Mouse (Mus musculus) monocyte, adult 2 months (primary cell): ENCODE data around the gene Vamp5.
A peak's percentile ranks its signal among the peaks of the same experiment; 100 is the strongest.

ENCODE experiments used
- DNase-seq, 2 experiments: peaks; one replicate each; pipeline ENCODE4 v3.0.0; 2022; ENCODE audit warnings: low spot score in 2 of 2, low read depth in 1 of 2

Vamp5 gene

DNA sequence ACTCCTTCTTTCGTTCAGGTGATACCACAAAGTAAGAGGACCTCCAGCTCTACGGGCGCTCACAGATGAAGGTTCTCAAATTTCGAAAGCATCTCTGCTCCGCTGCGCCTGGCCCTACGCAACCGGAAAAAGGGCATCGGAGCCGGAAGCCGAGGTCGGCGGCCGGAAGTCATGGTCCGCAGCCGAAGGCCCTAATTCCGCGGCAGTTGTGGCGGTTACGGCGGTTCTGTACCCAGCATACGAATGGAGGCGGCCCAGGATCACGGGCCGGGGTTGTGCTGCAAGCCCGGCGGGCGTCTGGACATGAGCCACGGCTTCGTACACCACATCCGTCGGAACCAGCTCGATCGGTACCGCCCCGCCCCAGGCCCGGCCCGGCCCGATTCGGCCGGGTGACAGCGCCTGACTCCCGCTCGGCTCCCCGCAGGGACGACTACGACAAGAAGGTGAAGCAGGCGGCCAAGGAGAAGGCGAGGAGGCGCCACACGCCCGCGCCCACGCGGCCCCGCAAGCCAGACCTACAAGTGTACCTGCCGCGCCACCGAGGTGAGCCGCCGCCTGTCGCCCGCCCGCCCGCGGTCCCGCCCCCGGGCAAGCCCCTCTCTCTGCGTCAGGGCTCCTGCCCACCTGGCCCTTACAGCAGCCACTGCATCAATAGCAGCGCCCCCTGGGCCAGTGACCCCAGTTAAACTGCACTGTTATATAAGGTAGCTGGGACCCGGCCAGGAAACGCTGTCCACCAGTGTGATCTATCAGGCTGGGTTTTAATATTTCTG lies 32.9 kb downstream of the Vamp5 start, which contains the start of gene 0610030E20Rik:
0610030E20Rik (plus strand) TSS at position 152 of the 776 bp plus-strand sequence.
- peak in 1 of 2 experiments; percentile 52 for DNase-seq

DNA sequence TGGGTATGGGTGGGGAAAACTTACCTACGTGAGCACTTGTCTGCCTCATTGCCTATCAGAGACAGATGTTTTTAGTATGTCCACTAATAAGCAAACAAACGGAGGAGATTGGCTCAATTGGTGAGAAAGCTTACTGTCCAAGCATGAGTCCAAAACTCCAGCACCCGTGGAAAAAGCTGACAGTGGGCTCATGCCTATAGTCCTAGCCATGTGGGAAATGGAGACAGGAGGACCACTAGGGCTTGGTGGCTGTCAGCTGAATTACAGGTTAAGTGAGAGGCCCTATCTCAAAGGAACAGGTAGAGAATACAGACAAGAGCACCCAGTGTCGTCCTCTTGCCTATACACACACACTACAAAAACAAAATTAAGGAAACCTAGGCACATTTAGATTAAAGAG lies 34.0 kb downstream of the Vamp5 start:
- DNase-seq, result no peak

DNA sequence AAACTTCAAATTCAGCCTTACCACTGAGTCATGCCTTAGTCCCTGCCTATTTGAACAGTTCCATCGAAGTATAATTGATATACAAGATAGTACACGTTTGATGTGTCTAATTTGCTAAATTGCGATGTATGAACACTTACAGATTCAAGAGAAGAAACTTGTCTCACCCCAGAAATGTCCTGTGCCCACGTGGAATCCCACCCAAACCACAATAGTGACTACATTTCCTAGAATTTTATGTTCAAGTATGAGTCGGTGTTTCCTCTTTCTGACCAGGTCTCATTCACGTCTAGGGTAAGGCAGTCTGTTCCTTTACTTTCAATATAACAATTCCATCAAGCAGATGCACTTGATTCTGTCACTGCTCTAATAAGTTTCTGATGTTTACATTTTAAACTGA lies 34.6 kb downstream of the Vamp5 start:
- DNase-seq, result no peak

- peak; percentile 72 to 77 for DNase-seq
Measured at GRCm38 (mm10) chr6:72345074-72345567, 35.1 kb downstream of the Vamp5 start, which contains the start of gene Usp39. Gene Usp39 (minus strand): TSS chr6:72345184.

- DNase-seq, result no peak
Measured at GRCm38 (mm10) chr6:72344396-72345073, 35.7 kb downstream of the Vamp5 start.

DNA sequence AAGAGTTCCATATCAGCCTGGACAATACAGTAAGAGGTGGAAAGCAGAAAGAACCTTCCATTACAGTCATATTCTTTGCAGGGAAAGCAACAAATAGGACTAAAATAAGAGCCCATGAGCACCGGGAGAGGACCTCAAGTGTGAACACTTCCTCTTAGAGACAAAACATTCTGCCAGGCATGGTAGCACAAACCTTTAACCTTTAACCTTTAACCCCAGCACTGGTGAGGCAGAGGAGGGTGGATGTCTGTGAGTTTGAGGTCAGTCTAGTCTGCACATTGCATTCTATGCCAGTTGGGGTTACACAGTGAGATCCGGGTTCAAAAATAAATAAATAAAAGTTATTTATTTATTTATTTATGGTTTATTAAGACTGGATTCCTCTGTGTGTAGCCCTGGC lies 39.8 kb downstream of the Vamp5 start:
- DNase-seq, result no peak

DNA sequence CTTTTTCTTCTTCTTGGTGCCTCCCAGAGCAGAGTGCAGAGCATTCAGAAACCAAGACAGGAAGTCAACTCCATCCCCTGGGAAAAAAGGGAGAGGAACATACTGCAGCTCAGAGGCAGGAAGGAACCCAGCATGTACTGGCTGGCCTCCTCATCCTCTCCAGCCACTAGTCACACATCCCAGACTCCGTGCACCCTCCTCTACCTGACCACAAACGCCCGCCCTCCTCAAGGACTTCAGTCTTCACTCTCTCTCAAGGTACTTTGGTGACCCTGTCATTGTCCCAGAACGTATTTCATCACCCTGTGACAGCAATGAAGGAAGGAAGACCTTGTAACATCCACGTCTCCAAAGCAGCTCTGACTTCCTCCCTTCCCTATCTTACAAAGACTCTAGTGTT lies 47.2 kb downstream of the Vamp5 start:
- DNase-seq, result no peak

DNA sequence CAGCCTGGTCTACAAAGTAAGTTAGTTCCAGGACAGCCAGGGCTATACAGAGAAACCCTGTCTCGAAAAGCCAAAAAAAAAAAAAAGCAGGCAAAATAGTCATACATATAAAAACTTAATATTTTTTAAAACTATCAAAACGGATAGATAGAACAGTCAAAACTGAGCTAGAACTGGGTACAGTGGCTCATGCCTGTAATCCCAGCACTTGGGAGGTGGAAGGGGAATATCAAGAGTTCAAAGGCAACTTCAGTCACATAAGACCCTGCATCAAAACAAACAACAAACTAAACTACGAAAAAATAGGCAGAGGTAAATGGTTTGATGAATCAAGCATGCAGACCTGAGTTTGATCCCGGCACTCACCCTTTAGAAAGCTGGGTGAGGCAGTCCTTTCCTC lies 50.1 kb downstream of the Vamp5 start:
- DNase-seq, result no peak

- DNase-seq, result no peak
Measured at GRCm38 (mm10) chr6:72329019-72329418, 51.2 kb downstream of the Vamp5 start.

- no peak for DNase-seq
Measured at GRCm38 (mm10) chr6:72326274-72326673, 54.0 kb downstream of the Vamp5 start.

DNA sequence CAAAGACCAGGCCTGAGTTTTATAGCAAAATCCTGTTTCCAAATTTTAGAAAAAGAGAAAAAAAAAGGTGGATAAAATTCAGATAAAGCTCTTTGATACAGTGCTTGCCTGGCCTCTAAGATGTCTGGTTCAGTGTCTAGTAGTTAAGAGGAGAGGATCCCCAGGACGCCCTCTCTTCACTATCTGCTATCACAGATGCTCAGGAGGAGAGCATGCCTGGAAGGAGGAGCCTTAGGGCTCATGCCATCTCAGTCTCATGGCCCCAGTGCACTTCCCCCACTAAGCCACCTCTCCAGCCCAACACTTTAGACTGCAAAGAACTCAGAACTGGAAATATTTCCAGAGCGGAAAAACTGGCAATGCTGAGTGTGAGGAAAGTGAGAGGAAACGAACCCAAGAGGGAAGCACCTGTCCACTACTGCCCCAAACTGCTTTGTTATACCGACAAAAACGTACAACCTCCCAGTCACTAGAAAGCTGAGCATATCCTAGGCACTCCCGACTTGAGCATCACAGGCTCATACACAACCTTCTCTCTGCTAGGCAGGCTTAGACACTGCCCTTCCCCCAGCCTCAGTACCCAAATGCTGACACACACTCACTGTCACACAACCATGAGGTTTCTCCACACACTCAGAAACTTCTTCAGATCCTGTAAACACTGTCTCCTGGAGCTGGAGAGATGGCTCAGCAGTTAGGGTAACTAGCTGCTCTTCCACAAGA lies 56.3 kb downstream of the Vamp5 start:
- no peak for DNase-seq

- DNase-seq, result no peak
Measured at GRCm38 (mm10) chr6:72322936-72323335, 57.3 kb downstream of the Vamp5 start.

DNA sequence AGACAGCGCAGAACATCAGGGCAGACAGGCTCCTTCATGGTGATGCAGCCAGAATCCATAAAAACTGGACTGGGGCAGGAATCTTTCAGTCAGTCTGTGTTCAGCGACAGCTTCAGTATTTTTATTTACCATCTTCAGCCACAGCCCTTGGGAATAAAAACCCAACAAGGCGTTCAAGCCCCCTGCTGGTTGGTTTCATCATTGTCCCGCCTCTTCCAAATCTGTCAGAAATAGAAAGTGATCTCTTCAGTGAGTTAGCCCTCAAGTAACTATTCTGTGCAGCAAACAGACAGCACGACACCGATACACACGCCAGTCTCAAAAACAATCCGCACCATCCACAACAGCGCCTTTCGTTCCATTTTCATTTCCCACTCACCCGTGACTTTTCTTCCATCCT lies 61.2 kb downstream of the Vamp5 start:
- no peak for DNase-seq
